Mouse (Mus musculus) heart, embryonic 11.5 days (tissue): Measurements from ENCODE around the gene Zfp830. TPM values are rescaled to one million over a fixed set of nuclear protein-coding genes. Genes with fewer than 3 reads are reported as not detected.

ENCODE experiments used
- ATAC-seq: fragments of 200-750 bp; cut with Nextera tagmentation; replicated peaks from 2 replicates; pipeline ENCODE4 v1.8.0; 2017; ENCODE audit warnings: moderate library complexity; ENCODE audit not compliant: insufficient number of reproducible peaks, low FRiP score, low TSS enrichment
- H3K27ac ChIP-seq: fragments of 300-500 bp; sonication (generic); 2 replicates; pipeline ENCODE4 v1.5.1; 2014; ENCODE audit warnings: mild to moderate bottlenecking, low read depth, low read length
- H3K27me3 ChIP-seq: fragments of 300-500 bp; sonication (generic); 2 replicates; pipeline ENCODE4 v1.6.1; 2014; ENCODE audit warnings: mild to moderate bottlenecking, low read length, mixed read lengths; ENCODE audit not compliant: control insufficient read depth, insufficient read depth
- H3K36me3 ChIP-seq: fragments of 300-500 bp; sonication (generic); 2 replicates; pipeline ENCODE4 v1.6.1; 2014; ENCODE audit warnings: mild to moderate bottlenecking, low read length, moderate library complexity, mixed read lengths; ENCODE audit not compliant: control insufficient read depth, insufficient read depth
- H3K4me1 ChIP-seq: fragments of 300-500 bp; sonication (generic); 2 replicates; pipeline ENCODE4 v1.6.1; 2014; ENCODE audit warnings: low read length; ENCODE audit not compliant: control insufficient read depth, insufficient read depth
- H3K4me2 ChIP-seq: fragments of 300-500 bp; sonication (generic); 2 replicates; pipeline ENCODE4 v1.6.1; 2014; ENCODE audit warnings: mild to moderate bottlenecking, moderate library complexity
- H3K4me3 ChIP-seq: fragments of 300-500 bp; sonication (generic); 2 replicates; pipeline ENCODE4 v1.5.1; 2014; ENCODE audit warnings: low read depth, low read length
- H3K9ac ChIP-seq: fragments of 300-500 bp; sonication (generic); 2 replicates; pipeline ENCODE4 v1.6.1; 2014; ENCODE audit warnings: mild to moderate bottlenecking, low read depth, low read length, moderate library complexity
- H3K9me3 ChIP-seq: fragments of 300-500 bp; sonication (generic); replicated peaks from 2 replicates; pipeline ENCODE4 v1.6.1; 2016; ENCODE audit warnings: low read length; ENCODE audit not compliant: control insufficient read depth
- WGBS: fragments of 180-500 bp; shearing (Covaris S2); extraction: QIAGEN DNeasy Blood & Tissue Kit; methylation state at CpG from one replicate; pipeline ENCODE4 v1.1.7; 2014; ENCODE audit not compliant: insufficient replicate concordance; 5-methylcytosine and 5-hydroxymethylcytosine counted together
- polyA plus RNA-seq: library from polyadenylated mRNA; unstranded; fragments of >200 nt; fragmentation: Nextera tagmentation; extraction: Ambion mirVana; gene quantifications from 2 replicates; pipeline ENCODE4 v1.2.1, GENCODE M21; 2014

Gene Zfp830
- 31.7 and 32.2 TPM in 2 replicates for polyA plus RNA-seq

- Histone ChIP-seq H3K4me2 (peak within 1 kb of the TSS; percentile 97), H3K27ac (peak within 1 kb of the TSS; percentile 93), H3K27me3 (no peaks in the 10 kb centered on the region), H3K9ac (peak within 1 kb of the TSS; percentile 93), H3K4me1 (peaks cover 10% of the 10 kb centered on the region), H3K9me3 (no peaks in the 10 kb centered on the region), H3K4me3 (peak within 1 kb of the TSS; percentile 98), H3K36me3 (peaks cover 4% of the 10 kb centered on the region; the same call in 1 of the 2 replicates)
- under 1% methylated on average over 44 of the region's 44 CpGs for WGBS
- ATAC-seq, result peak; percentile 97
Observed at GRCm38 (mm10) chr11:82763742-82764437, at the start of gene Zfp830, which contains the start of gene Cct6b. Gene Zfp830, plus strand, starts transcription at chr11:82764345. Gene Cct6b, minus strand, starts transcription at chr11:82764321.

- H3K27me3 ChIP-seq, result no peaks in the 10 kb centered on the region
- no peaks in the 10 kb centered on the region for H3K9me3 ChIP-seq
- no peaks in the 10 kb centered on the region for H3K4me1 ChIP-seq
- no peak overlapping the region for H3K4me3 ChIP-seq
- H3K27ac ChIP-seq, result no peak overlapping the region
- H3K36me3 ChIP-seq, result no peaks in the 10 kb centered on the region
- H3K9ac ChIP-seq, result no peak overlapping the region
- ATAC-seq, result no peak
- 77% methylated on average over 12 of the region's 12 CpGs for WGBS
- H3K4me2 ChIP-seq, result no peak overlapping the region
Observed at GRCm38 (mm10) chr11:82719294-82719693, 44.9 kb upstream of the Zfp830 start.

DNA sequence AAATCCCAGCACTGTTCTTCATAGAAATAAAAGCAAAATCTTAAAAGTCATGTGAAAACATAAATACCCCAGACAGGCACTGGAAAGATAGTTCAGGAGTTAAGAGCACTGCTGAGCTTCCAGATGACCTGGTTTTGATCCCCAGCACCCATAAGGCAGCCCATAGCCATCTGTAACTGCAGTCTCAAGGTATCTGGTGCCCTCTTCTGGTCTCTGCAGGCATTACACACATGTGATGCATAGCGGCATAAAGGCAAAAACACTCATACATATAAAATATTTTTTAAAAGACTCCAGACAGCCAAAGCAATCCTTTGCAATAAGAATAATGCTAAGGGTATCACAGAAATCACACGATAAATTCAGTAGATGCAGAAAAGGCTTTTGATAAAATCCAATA lies 37.3 kb upstream of the Zfp830 start:
- peaks cover 2% of the 10 kb centered on the region; the same call in 1 of the 2 replicates for H3K9me3 ChIP-seq
- H3K4me2 ChIP-seq, result no peak overlapping the region
- no peak overlapping the region for H3K4me3 ChIP-seq
- H3K27me3 ChIP-seq, result no peaks in the 10 kb centered on the region
- ATAC-seq, result no peak
- H3K9ac ChIP-seq, result no peak overlapping the region
- H3K4me1 ChIP-seq, result no peaks in the 10 kb centered on the region
- H3K36me3 ChIP-seq, result no peaks in the 10 kb centered on the region
- 86% methylated on average over 2 of the region's 2 CpGs for WGBS
- H3K27ac ChIP-seq, result no peak overlapping the region

- Histone ChIP-seq H3K36me3 (no peaks in the 10 kb centered on the region), H3K27ac (no peak overlapping the region), H3K4me1 (no peaks in the 10 kb centered on the region), H3K4me3 (no peak overlapping the region), H3K27me3 (no peaks in the 10 kb centered on the region), H3K9me3 (no peaks in the 10 kb centered on the region), H3K4me2 (no peak overlapping the region), H3K9ac (no peak overlapping the region)
- no peak for ATAC-seq
Observed at GRCm38 (mm10) chr11:82734227-82734626, 29.9 kb upstream of the Zfp830 start.

DNA sequence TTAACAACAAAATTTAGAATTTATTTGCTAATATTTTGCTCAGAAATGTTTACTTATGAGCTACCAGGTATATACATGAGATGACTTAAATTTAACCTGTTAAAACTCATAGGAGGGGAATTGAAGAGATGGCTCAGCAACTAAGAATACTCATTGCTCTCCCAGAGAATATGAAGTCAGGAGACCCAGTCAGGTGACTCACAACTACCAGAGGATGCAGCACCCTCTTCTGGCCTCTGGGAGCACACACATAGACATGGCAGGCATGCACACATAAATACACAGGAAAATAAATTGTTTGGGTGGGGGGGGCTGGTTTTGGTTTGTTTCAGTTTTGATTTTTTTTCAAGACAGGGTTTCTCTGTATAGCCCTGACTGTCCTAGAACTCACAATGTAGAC lies 25.1 kb upstream of the Zfp830 start:
- no peaks in the 10 kb centered on the region for H3K27me3 ChIP-seq
- no peak overlapping the region for H3K4me2 ChIP-seq
- no peak for ATAC-seq
- no peaks in the 10 kb centered on the region for H3K9me3 ChIP-seq
- no peaks in the 10 kb centered on the region for H3K4me1 ChIP-seq
- H3K36me3 ChIP-seq, result no peaks in the 10 kb centered on the region
- H3K9ac ChIP-seq, result no peak overlapping the region
- no peak overlapping the region for H3K4me3 ChIP-seq
- no peak overlapping the region for H3K27ac ChIP-seq

DNA sequence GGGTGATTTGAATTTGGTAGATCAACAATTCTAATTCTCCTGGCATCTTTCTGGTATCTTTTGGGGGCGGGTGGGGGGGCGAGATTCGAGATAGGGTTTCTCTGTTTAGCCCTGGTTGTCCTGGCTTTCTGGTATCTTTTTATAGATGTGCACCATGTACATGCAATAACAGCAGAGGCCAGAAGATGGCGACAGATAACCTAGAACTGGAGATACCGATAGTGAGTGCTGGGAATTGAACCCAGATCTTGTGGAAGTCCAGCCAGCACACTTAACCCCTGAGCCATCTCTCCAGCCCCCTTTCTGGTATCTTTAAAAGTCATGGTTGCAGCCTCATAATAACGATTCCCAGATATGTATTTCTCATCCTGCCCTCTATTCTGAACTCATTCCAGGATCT lies 18.0 kb upstream of the Zfp830 start:
- Histone ChIP-seq H3K27ac (no peak overlapping the region), H3K4me2 (no peak overlapping the region), H3K4me1 (no peaks in the 10 kb centered on the region), H3K4me3 (no peak overlapping the region), H3K9me3 (no peaks in the 10 kb centered on the region), H3K36me3 (no peaks in the 10 kb centered on the region), H3K27me3 (no peaks in the 10 kb centered on the region), H3K9ac (no peak overlapping the region)
- ATAC-seq, result no peak
- WGBS, result 30% methylated on average over 6 of the region's 6 CpGs

GRCm38 (mm10) chr11:82746857-82747366 lies 17.2 kb upstream of the Zfp830 start:
- Histone ChIP-seq H3K4me2 (0 out of 2 replicates have a peak overlapping the region, but pooled peaks have one; percentile 7), H3K4me1 (no peaks in the 10 kb centered on the region), H3K36me3 (no peaks in the 10 kb centered on the region), H3K27ac (no peak overlapping the region), H3K9me3 (no peaks in the 10 kb centered on the region), H3K9ac (0 out of 2 replicates have a peak overlapping the region, but pooled peaks have one; percentile 35), H3K4me3 (no peak overlapping the region), H3K27me3 (no peaks in the 10 kb centered on the region)
- ATAC-seq, result no peak
- WGBS, result 77% methylated on average over 8 of the region's 8 CpGs

- H3K4me1 ChIP-seq, result no peaks in the 10 kb centered on the region
- no peaks in the 10 kb centered on the region for H3K36me3 ChIP-seq
- no peak overlapping the region for H3K4me2 ChIP-seq
- H3K27me3 ChIP-seq, result no peaks in the 10 kb centered on the region
- H3K4me3 ChIP-seq, result no peak overlapping the region
- no peaks in the 10 kb centered on the region for H3K9me3 ChIP-seq
- H3K9ac ChIP-seq, result no peak overlapping the region
- H3K27ac ChIP-seq, result no peak overlapping the region
- WGBS, result 67% methylated on average over 6 of the region's 6 CpGs
- ATAC-seq, result no peak
Observed at GRCm38 (mm10) chr11:82752349-82753115, 11.6 kb upstream of the Zfp830 start.
